Mouse (Mus musculus) spleen, postnatal 14 days (tissue): ENCODE data around the gene Gm7030.
"Not testable (repeated sequence)": the region's sequence is repeated elsewhere in the genome, so short reads cannot be mapped to it uniquely, and the experiment has no call there.

ENCODE experiments used
- DNase-seq, 2 experiments: peaks; one replicate each; pipeline ENCODE4 v3.0.0; 2021 to 2022; ENCODE audit warnings: low spot score in 2 of 2

Gene Gm7030

GRCm38 (mm10) chr17:36128968-36129817, at the start of gene Gm7030:
Gene Gm7030 (minus strand): TSS chr17:36129425.
- not testable (repeated sequence) for DNase-seq

- DNase-seq: not testable (repeated sequence)
Measured at GRCm38 (mm10) chr17:36178938-36179337, 49.7 kb upstream of the Gm7030 start.

- DNase-seq: not testable (repeated sequence)
Measured at GRCm38 (mm10) chr17:36176132-36176531, 46.9 kb upstream of the Gm7030 start.

GRCm38 (mm10) chr17:36170287-36170814, 41.1 kb upstream of the Gm7030 start:
- DNase-seq: no peak

GRCm38 (mm10) chr17:36169753-36170152, 40.5 kb upstream of the Gm7030 start:
- no peak for DNase-seq

GRCm38 (mm10) chr17:36169094-36169493, 39.9 kb upstream of the Gm7030 start:
- not testable (repeated sequence) for DNase-seq

- no peak for DNase-seq
Measured at GRCm38 (mm10) chr17:36168039-36168652, 38.9 kb upstream of the Gm7030 start, which contains the start of gene Gm8909. Gene Gm8909 (minus strand): TSS chr17:36168537.

- DNase-seq: no peak
Measured at GRCm38 (mm10) chr17:36167306-36168038, 38.2 kb upstream of the Gm7030 start.

GRCm38 (mm10) chr17:36166901-36167300, 37.7 kb upstream of the Gm7030 start:
- not testable (repeated sequence) for DNase-seq

- DNase-seq: no peak
Measured at GRCm38 (mm10) chr17:36161129-36162051, 32.2 kb upstream of the Gm7030 start.

- DNase-seq: not testable (repeated sequence)
Measured at GRCm38 (mm10) chr17:36158264-36158663, 29.0 kb upstream of the Gm7030 start.

- DNase-seq: not testable (repeated sequence)
Measured at GRCm38 (mm10) chr17:36157782-36158181, 28.6 kb upstream of the Gm7030 start.

GRCm38 (mm10) chr17:36154271-36155149, 25.3 kb upstream of the Gm7030 start:
- DNase-seq: no peak

- not testable (repeated sequence) for DNase-seq
Measured at GRCm38 (mm10) chr17:36151200-36151599, 22.0 kb upstream of the Gm7030 start.

GRCm38 (mm10) chr17:36148468-36148867, 19.2 kb upstream of the Gm7030 start:
- DNase-seq: not testable (repeated sequence)

GRCm38 (mm10) chr17:36146937-36147336, 17.7 kb upstream of the Gm7030 start:
- not testable (repeated sequence) for DNase-seq

GRCm38 (mm10) chr17:36145861-36146156, 16.6 kb upstream of the Gm7030 start:
- DNase-seq: not testable (repeated sequence)

- no peak for DNase-seq
Measured at GRCm38 (mm10) chr17:36145111-36145860, 16.1 kb upstream of the Gm7030 start.

- DNase-seq: not testable (repeated sequence)
Measured at GRCm38 (mm10) chr17:36136299-36136848, 7.1 kb upstream of the Gm7030 start.
